Mouse (Mus musculus): ENCODE data around the gene Foxd2.

DNA sequence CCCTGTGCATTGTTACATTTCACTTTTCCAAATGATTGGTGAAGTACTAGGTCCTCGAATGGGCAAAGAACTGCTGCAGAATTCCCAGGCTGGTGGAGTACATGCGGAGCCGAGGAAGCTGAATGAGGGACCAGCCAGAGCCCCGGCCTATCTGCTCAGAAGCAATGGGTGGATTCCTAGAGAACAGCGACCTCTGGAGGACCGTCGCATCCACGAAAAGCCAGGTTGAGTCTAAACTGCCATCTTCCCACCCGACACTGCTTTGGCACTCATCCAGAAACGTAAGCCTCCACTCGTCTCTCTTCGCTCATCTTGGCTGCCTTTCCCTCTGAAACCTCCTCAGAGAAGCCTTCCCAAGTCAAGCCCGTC, 4.9 kb upstream of the Foxd2 start:
- peak; percentile 91 for TF ChIP-seq CTCF (IDR thresholded peaks at IDR 0.05; ENCODE audit: low read depth, low read length)
- no peak for TF ChIP-seq POLR2A (IDR thresholded peaks at IDR 0.05; ENCODE audit: insufficient read depth, low read length)

Data from ES-Bruce4 (cell line).